Mouse (Mus musculus): ENCODE results near the gene Rab40c. TPM values are rescaled to one million over a fixed set of nuclear protein-coding genes. Genes with fewer than 3 reads are reported as not detected.
A peak's percentile ranks its signal among the peaks of the same experiment; 100 is the strongest.

The Rab40c gene
- total and polyA plus RNA-seq, 2 experiments from 2014 or later: 10.4 to 22.5 TPM

- H3K36me3 ChIP-seq (replicated peaks; ENCODE audit: control insufficient read depth, insufficient read depth, low read length): peaks cover 25% of the 10 kb centered on the region
- no peaks in the 10 kb centered on the region for H3K27me3 ChIP-seq (ENCODE audit: control insufficient read depth, insufficient read depth, low read length)
- WGBS: 65% methylated on average over 5 of the region's 5 CpGs
- no peaks in the 10 kb centered on the region for H3K9me3 ChIP-seq (replicated peaks; ENCODE audit: control insufficient read depth, low read length)
- no peak within 1 kb of the TSS for H3K9ac ChIP-seq (replicated peaks; ENCODE audit: low read depth, low read length)
- no peak for DNase-seq (ENCODE audit: low spot score)
- no peak for ATAC-seq (ENCODE audit: insufficient read depth, low read depth)
- no peak within 1 kb of the TSS for H3K4me2 ChIP-seq (ENCODE audit: low read depth, low read length)
- H3K4me1 ChIP-seq (ENCODE audit: control insufficient read depth, insufficient read depth): peaks cover 10% of the 10 kb centered on the region; the same call in 1 of the 2 replicates
- TF ChIP-seq EP300 (IDR thresholded peaks at IDR 0.05; ENCODE audit: low read depth) (no peak), CTCF (IDR thresholded peaks at IDR 0.05; ENCODE audit: low read depth) (no peak)
- H3K27ac ChIP-seq (ENCODE audit: low read depth): no peak within 1 kb of the TSS
- H3K4me3 ChIP-seq (ENCODE audit: low read depth, low read length): no peak within 1 kb of the TSS
These were observed 39.2 kb downstream of the Rab40c start, which contains the start of gene Wfikkn1 for GRCm38 (mm10) chr17:25880196-25880910. Gene Wfikkn1 (minus strand): TSS chr17:25880858.

GRCm38 (mm10) chr17:25879750-25880149 lies 39.8 kb downstream of the Rab40c start:
- H3K9me3 ChIP-seq (replicated peaks; ENCODE audit: control insufficient read depth, low read length): no peaks in the 10 kb centered on the region
- no peak for DNase-seq (ENCODE audit: low spot score)
- H3K9ac ChIP-seq (replicated peaks; ENCODE audit: low read depth, low read length): no peak overlapping the region
- H3K27ac ChIP-seq (ENCODE audit: low read depth): no peak overlapping the region
- H3K4me2 ChIP-seq (ENCODE audit: low read depth, low read length): no peak overlapping the region
- H3K36me3 ChIP-seq (replicated peaks; ENCODE audit: control insufficient read depth, insufficient read depth, low read length): peaks cover 22% of the 10 kb centered on the region
- peaks cover 11% of the 10 kb centered on the region; the same call in 1 of the 2 replicates for H3K4me1 ChIP-seq (ENCODE audit: control insufficient read depth, insufficient read depth)
- no peak for ATAC-seq (ENCODE audit: insufficient read depth, low read depth)
- 86% methylated on average over 8 of the region's 8 CpGs for WGBS
- no peak overlapping the region for H3K4me3 ChIP-seq (ENCODE audit: low read depth, low read length)
- H3K27me3 ChIP-seq (ENCODE audit: control insufficient read depth, insufficient read depth, low read length): no peaks in the 10 kb centered on the region
- TF ChIP-seq CTCF (IDR thresholded peaks at IDR 0.05; ENCODE audit: low read depth) (no peak), EP300 (IDR thresholded peaks at IDR 0.05; ENCODE audit: low read depth) (no peak)

GRCm38 (mm10) chr17:25879261-25879660 lies 40.3 kb downstream of the Rab40c start:
- H3K27ac ChIP-seq (ENCODE audit: low read depth): no peak overlapping the region
- H3K36me3 ChIP-seq (replicated peaks; ENCODE audit: control insufficient read depth, insufficient read depth, low read length): peaks cover 18% of the 10 kb centered on the region
- H3K4me3 ChIP-seq (ENCODE audit: low read depth, low read length): no peak overlapping the region
- H3K9ac ChIP-seq (replicated peaks; ENCODE audit: low read depth, low read length): no peak overlapping the region
- H3K27me3 ChIP-seq (ENCODE audit: control insufficient read depth, insufficient read depth, low read length): no peaks in the 10 kb centered on the region
- peak; percentile 27; the same call in 1 of the 2 replicates for TF ChIP-seq CTCF (IDR thresholded peaks at IDR 0.05; ENCODE audit: low read depth)
- no peak for TF ChIP-seq EP300 (IDR thresholded peaks at IDR 0.05; ENCODE audit: low read depth)
- H3K4me2 ChIP-seq (ENCODE audit: low read depth, low read length): no peak overlapping the region
- WGBS: 68% methylated on average over 4 of the region's 4 CpGs
- no peaks in the 10 kb centered on the region for H3K9me3 ChIP-seq (replicated peaks; ENCODE audit: control insufficient read depth, low read length)
- DNase-seq (ENCODE audit: low spot score) (no peak), ATAC-seq (ENCODE audit: insufficient read depth, low read depth) (no peak)
- H3K4me1 ChIP-seq (ENCODE audit: control insufficient read depth, insufficient read depth): peaks cover 15% of the 10 kb centered on the region; the same call in 1 of the 2 replicates

GRCm38 (mm10) chr17:25878611-25879180 lies 40.8 kb downstream of the Rab40c start:
- no peak overlapping the region for H3K4me2 ChIP-seq (ENCODE audit: low read depth, low read length)
- H3K36me3 ChIP-seq (replicated peaks; ENCODE audit: control insufficient read depth, insufficient read depth, low read length): peaks cover 14% of the 10 kb centered on the region
- H3K27me3 ChIP-seq (ENCODE audit: control insufficient read depth, insufficient read depth, low read length): no peaks in the 10 kb centered on the region
- no peaks in the 10 kb centered on the region for H3K9me3 ChIP-seq (replicated peaks; ENCODE audit: control insufficient read depth, low read length)
- peaks cover 18% of the 10 kb centered on the region; the same call in 1 of the 2 replicates for H3K4me1 ChIP-seq (ENCODE audit: control insufficient read depth, insufficient read depth)
- no peak overlapping the region for H3K9ac ChIP-seq (replicated peaks; ENCODE audit: low read depth, low read length)
- no peak for TF ChIP-seq CTCF (IDR thresholded peaks at IDR 0.05; ENCODE audit: low read depth)
- TF ChIP-seq EP300 (IDR thresholded peaks at IDR 0.05; ENCODE audit: low read depth): no peak
- H3K4me3 ChIP-seq (ENCODE audit: low read depth, low read length): no peak overlapping the region
- H3K27ac ChIP-seq (ENCODE audit: low read depth): no peak overlapping the region
- ATAC-seq (ENCODE audit: insufficient read depth, low read depth) (no peak), DNase-seq (ENCODE audit: low spot score) (no peak)
- WGBS: 94% methylated on average over 19 of the region's 19 CpGs

- DNase-seq (ENCODE audit: low spot score): no peak
- no peak overlapping the region for H3K4me3 ChIP-seq (ENCODE audit: low read depth, low read length)
- H3K4me1 ChIP-seq (ENCODE audit: control insufficient read depth, insufficient read depth): peaks cover 18% of the 10 kb centered on the region; the same call in 1 of the 2 replicates
- H3K9me3 ChIP-seq (replicated peaks; ENCODE audit: control insufficient read depth, low read length): no peaks in the 10 kb centered on the region
- ATAC-seq (ENCODE audit: insufficient read depth, low read depth): no peak
- no peak overlapping the region for H3K9ac ChIP-seq (replicated peaks; ENCODE audit: low read depth, low read length)
- H3K27me3 ChIP-seq (ENCODE audit: control insufficient read depth, insufficient read depth, low read length): no peaks in the 10 kb centered on the region
- TF ChIP-seq EP300 (IDR thresholded peaks at IDR 0.05; ENCODE audit: low read depth) (no peak), CTCF (IDR thresholded peaks at IDR 0.05; ENCODE audit: low read depth) (no peak)
- H3K36me3 ChIP-seq (replicated peaks; ENCODE audit: control insufficient read depth, insufficient read depth, low read length): peaks cover 7% of the 10 kb centered on the region; the same call in 1 of the 2 replicates
- H3K27ac ChIP-seq (ENCODE audit: low read depth): no peak overlapping the region
- no peak overlapping the region for H3K4me2 ChIP-seq (ENCODE audit: low read depth, low read length)
- WGBS: 90% methylated on average over 32 of the region's 32 CpGs
These were observed 41.6 kb downstream of the Rab40c start for GRCm38 (mm10) chr17:25877741-25878610.

Measured in heart, postnatal 0 days (tissue).